Mouse (Mus musculus): ENCODE measurements around the gene Gprin2.

Gprin2 gene

DNA sequence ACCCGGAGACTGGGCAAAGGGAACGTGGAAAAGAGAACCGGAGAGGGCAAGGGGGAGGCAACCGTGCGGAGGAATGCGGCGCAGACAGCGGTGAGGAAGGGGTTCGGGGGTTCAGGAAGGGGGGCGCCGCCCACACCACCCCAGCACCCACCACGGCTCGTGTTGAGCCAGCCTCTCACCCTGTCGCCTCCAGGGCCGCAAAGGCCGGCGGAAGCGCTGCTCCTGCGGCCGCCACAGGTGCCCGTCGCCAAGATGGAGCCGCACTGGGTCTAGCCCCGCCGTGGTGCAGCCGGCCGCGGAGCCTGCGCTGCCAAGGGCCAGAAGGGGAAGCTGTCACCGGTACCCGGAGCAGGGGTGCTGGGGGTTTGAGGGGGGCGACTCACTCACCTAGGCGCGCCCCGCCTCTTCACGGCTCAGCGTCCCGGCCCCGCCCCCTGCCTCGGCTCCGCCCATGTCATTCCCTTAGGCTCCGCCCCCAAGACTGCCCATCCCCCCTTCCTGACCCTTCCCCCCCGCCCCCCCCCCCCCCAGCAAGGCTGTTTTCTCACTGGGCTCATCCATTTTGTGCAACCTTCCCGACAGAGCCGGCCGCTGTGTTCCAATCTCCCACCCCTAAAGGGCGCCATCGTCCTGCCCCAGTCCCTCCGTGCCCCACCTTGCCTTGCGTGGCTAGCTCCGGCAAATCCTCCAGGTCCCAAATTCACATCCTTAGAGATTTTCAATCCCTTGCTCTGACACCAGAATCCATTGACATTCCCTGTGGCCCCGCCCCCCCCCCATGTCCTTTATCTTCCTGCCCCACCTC, at the start of gene Gprin2:
TSS of gene Gprin2 (minus strand) at position 423 of the 805 bp plus-strand sequence.
- DNase-seq (ENCODE audit: low read depth): no peak

DNA sequence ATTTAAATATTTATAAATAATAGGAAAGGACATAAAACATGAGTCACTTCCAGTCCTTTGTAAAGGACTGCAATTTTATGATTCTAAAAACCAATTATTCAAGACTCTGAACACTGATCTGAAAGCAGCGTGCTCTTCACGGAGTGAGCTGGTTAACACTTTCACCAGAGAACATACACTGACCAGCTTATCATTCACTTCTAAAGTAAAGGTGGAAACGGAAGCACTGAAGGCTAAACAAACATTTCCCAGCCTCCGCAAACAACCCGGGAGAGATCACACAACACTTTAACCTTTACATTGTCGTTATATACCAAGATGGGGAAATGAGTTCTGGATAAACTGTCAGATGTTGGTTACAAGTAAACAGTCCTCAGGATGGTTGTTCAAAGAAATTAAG, 39.2 kb upstream of the Gprin2 start:
- DNase-seq (ENCODE audit: low read depth): no peak

DNA sequence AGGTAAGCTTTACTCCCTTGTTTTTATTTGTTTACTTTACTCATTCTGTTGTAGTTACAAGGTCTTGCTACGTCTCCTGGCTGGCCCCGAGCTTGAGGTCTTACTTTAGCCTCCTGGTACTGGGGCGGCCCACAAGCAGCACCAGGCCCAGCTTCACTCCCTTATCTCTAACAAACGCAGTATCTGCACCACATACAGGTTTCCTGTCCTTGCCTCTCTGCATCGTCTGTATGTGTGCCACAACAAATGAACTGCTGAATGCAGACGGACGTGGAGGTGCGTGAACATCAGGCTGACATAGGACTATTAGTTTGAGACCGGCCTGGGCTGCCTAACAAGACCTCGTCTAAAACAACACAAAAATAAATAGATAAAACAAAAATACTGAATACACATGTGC, 38.8 kb upstream of the Gprin2 start:
- DNase-seq (ENCODE audit: low read depth): peak; percentile 55

DNA sequence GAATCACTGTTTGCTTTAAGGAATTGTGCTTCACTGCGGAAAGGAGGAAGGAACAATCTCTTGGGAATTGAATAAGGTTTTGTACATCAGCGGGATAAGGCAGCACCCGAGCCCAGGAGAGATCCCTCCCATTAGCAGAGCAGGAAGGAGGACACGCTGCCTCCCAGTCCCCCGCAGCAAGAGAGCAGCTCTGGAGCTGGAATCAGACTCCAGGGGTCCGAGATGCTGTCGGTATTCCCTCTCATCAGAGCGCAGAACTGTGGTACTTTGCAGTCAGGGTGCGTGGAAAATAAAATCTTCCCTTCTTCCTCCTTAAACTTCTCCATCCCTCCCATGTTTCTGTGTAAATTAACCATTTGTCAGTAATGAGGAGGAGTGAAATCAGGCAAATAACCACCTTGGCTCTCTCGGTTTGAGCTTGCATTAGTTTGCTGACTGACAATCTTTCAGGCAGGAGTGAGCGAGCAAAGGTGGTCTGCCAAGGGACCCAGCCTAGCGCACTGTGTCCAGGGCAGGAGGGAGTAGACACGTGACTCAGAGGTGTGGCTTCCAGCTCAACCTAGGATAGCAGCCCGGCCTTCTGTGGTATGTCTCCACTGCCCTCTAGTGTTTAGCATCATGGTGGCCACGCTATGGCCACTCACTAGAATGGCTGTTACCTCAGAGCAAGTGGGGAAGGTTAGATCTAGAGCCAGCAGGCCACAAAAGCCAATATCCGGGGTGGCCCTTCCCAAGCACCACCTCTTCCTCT, 33.4 kb upstream of the Gprin2 start:
- DNase-seq (ENCODE audit: low read depth): peak; percentile 77

DNA sequence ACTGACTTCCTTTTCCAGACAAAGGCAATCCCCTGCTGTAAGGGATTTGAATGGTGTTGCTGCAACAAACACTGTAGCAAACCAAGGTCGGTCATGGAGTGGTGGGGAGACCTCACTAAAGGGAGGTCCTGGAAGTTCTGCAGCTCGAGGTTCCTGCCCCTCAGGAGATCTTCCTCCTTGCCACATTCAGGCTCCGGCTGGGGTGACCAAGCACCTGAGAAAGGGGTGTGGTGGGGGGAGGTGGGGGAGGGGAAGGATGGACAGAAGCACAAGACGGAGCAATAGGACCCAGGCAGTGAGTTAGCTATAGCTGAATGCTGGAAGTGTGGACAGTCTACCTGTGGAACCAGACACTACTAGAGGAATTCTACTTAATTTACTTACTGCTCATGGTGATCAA, 32.4 kb upstream of the Gprin2 start:
- DNase-seq (ENCODE audit: low read depth): no peak

DNA sequence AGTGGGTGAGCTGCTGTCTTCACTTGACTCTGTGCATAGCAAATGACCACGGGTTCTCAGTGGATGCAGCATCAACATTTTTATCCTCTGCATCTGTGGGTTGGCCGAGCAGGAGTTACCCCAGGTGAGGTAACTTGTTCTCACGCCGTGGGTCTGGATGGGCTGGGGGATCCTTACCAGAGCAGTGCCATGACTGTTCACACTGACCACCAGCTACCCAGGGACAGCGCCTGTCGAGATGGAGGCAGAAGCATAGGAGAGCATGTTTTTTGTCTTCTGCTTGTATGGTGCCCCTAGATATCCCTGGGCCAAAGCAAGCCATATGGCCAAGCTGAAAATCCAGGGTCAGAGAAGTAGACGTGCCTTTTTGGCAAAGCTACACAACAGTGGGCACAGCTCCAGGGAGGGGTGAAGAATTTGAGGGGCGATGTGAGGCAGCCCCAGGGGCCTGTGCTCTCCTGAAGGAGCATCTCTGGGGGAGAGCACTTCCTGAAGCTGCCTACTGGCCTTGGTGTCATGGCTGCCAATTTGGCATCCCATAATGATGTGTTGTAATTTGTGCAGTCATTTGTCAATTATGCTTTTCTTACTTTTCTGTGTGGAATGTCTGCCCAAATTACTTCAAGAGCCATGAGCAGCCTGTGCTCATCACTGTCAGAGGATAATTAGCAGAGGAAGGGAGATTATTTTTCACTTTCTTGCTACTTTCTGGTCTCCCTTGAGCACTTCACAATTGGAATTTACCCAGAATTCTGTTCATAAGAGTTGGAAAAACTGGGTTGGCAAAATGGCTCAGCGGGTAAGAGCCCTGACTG, 31.6 kb upstream of the Gprin2 start:
- DNase-seq (ENCODE audit: low read depth): no peak

DNA sequence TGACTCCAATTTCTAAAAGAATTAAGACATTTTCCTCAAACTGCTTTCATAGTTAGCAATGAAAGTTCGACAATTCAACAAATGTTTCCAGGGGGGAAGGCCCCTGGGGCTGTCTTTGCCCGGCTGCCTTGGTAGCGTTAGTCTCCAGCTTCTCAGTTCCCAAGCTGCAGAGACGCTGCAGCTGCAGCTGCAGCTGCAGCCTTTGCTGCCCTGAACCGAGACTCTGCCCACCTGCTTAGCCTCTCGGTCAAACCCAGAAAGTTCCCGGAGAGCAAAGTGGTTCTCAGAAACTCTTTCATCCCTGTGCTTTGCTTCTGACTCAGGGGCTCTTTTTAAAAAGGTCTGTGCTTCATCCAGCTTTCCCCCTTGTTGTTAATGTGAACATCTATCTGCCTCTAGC, 30.9 kb upstream of the Gprin2 start:
- no peak for DNase-seq (ENCODE audit: low read depth)

DNA sequence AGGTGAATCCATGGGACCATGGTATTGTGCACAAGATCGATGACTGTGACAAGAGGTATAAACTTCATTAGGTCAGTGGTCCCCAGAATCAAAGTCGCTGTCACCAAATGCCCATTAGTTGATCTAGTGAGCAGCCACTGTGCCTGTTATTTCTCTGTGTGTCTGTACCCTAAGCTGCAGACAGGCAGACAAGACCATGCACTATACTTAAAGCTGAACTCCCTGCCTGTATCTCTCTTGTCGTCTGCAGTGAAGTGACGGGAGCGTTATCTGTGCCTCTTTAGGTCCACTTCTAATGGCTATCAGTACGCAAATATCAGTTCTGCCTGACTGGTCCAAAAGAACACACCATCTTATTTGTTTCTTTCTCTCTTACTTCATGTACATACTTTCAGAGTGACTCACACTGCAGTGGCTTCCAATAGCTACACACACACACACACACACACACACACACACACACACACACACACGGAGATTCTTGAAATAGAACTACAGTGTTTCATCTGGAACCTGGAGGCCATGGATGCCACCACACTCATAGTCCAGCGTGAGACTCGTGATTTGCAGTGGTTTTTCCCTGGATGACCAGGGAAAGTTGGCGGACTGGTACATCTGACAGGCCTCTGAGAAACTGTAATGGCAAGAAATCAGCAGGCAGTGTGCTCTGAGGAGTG, 27.5 kb upstream of the Gprin2 start:
- no peak for DNase-seq (ENCODE audit: low read depth)

DNA sequence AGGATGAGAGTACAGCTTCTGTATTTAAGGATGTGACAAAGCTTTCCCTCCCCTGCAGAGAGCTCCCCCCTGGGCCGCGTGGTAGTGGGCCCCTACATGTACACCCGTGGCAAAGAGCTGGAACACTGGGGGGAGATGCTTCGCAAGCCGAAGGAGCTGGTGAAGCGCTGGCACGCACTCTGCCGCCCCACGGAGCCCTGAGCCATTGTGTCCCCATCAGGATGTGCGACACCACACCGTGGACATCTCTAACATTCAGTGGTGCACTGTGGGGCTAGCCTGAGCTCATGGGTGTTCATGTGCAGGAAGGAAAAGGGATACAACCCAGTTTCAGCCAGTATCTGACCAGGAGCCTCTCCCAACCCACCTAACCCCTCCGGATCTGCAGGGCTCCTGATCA, 26.5 kb upstream of the Gprin2 start:
- DNase-seq (ENCODE audit: low read depth): no peak

DNA sequence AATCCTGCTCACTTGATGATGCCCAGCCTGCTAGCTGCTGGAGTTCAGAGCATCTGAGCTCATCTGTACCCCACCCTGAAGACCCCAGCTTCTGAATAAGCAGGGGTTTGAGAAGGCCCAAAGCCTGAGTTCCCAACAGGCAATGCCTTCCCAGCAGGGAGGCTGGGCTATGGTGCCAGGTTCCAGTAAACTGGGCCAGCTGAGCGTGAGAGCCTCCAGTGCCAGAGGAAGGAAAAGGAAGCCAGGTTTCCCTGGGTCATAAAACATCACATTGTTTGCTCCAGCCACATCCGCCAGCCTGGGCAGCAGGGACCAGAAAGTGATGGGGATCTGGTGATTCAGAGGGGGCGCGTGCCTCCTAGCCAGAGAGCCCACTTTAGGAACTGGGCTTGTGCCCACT, 25.1 kb upstream of the Gprin2 start:
- DNase-seq (ENCODE audit: low read depth): no peak

DNA sequence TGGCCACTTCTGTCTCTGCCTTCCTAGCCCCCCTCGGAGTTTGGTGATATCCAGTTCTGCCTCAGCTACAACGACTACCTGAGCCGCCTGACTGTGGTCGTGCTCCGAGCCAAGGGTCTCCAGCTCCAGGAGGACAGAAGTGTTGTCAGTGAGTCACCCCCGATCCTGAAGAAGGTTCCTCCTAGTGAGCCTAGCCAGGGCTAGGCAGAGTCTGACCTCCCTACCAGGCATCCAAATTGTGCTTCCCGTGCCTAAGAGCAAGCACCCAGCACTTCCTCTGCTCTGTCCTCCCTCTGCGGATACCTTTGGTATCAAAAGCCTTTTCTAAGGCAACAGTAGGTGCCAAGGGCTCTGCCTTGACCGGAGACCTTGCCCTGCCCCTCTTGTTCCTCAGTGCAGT, 24.5 kb upstream of the Gprin2 start:
- no peak for DNase-seq (ENCODE audit: low read depth)

DNA sequence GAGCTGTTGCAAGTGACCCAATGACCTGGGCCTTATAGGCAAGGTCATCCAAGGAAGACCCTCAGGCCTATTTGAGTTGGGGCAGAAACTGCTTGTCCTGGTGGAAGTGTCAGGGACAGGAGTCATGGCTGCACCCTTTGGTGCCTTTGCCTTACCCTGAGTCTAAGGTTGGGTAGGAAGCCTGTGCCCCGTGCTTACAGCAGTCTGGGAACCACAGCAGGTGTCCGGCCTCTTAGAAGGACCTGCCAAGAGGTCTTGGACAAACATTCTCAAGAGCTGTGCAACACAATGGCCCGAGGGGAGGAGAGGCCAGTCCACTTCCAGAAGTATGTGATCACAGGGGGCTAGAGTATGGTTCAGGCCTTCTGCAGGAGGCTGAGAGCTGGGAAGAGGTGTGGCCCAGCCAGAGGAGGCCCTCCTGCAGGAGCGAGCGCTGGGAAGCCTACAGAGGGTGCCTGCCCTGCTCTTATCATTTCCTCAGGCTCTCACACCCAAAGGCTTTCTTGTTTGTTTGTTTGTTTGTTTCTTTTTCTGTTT, 22.0 kb upstream of the Gprin2 start:
- DNase-seq (ENCODE audit: low read depth): no peak

DNA sequence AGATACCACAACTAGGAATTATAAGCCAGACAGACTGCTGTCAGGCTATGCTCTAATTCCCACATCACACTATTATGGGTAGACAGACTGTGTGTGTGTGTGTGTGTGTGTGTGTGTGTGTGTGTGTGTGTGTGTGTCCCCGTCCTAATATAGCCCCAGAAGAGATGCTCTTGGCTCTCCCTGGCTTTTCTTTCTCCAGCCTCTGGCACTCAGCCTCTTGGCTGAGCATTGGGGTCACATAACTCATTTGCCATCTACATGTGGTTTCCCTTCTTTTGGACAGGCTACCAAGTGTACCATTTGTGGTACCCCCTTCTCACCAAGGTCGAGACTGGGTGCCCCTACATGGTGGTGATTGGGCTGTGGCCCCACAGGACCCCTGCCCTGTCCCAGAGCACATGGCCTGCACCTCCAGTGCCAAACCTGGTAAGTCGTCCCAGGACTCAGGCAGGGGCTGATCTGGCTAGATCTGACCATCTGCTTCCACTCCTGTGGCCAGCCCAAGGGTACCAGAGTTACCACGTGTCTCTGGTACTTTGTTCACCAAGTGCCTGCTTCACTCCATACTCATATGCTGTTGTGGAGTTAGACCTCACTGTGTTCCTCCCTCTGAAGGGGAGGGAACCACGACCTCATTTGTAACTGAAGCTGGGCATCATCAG, 20.1 kb upstream of the Gprin2 start:
- DNase-seq (ENCODE audit: low read depth): no peak

DNA sequence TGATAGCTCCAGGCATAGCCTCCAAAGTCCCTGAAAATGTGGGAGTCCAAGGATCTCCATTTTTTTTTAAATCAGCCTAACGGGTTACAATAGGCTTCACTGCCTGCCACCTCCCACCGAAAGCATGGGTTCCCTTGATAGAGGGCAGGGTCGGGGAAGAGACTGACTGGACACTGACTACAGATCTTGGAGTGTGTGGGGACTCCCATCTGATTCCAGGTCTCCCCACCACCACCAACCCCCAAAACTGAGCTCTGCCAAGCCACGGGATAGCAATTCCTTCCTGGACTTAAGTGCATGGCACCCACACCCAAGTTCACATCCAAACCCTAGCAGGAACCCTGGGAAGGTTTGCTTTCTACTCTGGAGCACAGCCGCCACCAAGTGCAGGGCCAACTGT, 19.0 kb upstream of the Gprin2 start:
- DNase-seq (ENCODE audit: low read depth): no peak

DNA sequence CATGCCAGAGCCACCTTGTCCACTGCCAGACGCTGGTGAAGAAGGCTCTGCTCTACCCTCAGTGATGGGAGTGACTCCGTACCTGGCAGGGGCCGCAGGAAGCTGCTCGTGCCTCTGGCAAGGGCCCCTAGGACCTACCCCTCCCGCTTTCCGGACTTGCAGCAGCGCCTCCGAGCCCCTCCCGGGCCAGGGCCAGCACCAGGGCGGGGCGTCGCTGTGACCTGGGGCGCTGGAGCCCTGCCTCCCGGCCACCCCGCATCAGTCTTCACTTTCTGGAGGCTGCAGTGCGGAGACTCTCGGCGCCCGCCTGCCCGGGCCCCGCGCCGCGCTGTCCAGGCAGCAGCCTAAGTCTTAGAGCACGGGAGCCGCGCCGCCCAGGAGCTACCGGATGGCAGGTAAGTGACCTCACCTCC, 18.3 kb upstream of the Gprin2 start:
- DNase-seq (ENCODE audit: low read depth): no peak

DNA sequence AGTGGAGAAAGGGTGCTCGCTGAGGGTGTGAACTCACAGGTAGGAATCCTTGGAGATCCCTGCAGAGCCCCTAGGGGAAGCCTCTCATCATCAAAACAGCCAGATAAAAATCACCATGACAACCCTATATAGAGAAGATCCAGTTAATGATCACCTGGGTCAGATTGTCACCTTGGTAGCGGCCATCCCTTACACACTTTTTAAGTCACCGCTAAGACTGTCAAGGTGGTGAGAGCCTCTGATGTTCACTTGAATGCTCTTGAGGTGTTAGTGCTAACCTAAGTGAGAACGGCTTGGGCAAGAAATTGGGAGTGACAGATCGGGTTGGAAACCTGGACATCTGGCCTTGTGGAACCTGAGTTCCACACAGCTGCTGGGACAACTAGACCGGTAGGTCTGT, 17.8 kb upstream of the Gprin2 start, which contains the start of gene Syt15:
TSS of gene Syt15 (plus strand) at position 301 of the 400 bp plus-strand sequence.
- no peak for DNase-seq (ENCODE audit: low read depth)

DNA sequence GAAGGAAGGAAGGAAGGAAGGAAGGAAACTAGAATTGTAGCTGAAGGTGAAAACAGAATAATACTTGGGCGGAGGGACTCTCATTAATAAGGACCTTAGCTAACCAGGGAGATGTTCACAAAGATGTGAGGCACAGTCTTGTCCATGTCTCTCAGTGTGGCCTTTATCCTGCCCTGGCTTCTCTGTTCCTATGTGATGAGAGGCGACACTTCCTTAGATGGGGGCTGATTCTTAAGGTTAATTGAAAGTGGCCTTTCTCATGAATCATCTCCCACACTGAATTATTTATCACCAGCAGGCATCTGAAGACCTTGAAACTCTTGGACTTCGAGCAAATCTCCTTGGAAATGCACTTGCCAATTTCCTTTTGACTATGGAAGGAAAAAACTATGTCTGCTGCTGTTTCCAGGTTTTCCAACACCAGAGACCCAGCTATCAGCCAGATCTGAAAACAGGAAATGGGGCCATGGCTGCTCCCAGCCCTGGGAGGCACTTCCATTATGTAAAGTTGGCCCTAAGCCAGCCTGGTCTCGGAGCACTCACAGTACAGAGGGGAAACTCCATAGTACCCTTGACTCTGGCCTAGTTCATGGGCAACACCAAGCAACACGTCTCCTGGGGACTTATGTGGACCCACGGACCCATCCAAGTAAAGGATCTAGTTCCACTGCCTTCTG, 14.1 kb upstream of the Gprin2 start:
- no peak for DNase-seq (ENCODE audit: low read depth)

DNA sequence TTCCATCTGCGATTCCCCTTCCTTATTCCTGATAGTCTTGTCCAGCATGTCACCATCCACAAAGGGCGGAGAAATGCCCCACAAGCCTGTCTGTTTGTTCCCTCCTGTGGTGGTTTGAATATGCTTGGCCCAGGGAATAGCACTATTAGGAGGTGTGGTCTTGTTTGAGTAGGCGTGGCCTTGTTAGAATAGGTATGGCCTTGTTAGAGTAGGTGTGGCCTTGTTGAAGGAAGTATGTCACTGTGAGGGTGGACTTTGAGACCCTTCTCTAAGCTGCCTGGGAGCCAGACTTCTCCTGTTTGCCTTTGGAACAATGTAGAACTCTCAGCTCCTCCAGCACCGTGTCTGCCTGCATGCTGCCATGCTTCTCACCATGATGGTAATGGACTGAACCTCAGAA, 8.5 kb upstream of the Gprin2 start:
- DNase-seq (ENCODE audit: low read depth): no peak

DNA sequence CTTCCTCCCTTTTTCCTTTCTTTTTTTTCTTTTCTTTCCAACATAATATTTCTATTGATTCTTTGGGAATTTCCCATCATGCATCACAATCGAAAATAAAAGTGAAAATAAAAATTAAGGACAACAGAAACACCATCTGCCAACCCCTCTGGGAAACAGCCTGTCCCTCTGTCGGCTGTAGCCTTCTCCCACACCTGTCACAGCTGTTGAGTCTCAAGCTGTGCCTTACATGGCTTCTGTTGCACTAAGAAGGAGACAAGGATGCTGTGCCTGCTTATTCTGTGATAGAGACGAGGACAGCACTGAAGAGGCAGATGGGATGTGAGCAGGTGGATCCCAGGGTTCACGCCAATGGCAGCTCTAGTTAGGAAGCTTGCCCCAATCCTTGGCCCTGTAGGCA, 7.6 kb upstream of the Gprin2 start:
- DNase-seq (ENCODE audit: low read depth): no peak

DNA sequence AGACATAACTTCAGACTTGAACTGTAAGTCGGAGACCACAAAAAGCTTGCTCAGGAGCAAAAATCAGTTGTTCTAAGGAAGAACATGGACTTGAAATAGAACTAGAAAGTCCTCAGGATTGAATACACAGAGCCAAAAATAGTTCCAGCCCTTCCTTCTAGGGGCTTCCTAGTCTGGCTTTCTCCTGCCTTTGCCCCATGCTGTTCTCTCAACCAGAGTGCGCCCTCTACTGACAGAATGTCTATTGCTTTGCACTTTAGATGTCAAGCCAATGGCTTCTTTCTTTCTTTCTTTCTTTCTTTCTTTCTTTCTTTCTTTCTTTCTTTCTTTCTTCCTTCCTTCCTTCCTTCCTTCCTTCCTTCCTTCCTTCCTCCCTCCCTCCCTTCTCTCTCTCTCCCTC, 7.2 kb upstream of the Gprin2 start:
- DNase-seq (ENCODE audit: low read depth): peak; percentile 45

DNA sequence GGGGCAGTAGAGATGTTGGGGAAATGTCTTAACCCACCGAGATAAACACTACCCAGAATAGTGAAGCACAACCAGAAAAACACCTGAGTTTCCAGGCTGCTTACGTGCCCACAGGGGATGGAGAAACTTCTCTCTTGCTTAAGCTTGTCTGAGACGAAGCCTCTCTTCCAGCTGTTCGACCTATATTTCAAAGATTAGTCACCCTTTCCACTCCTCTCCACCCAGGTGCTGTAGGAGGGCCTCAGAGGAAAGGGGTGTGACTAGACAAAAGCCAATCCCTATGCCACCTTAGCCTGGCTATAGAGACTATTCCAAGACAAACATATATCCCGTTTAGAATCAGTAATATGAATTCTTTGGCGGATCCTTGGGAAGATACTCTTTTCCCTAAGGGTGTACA, 6.5 kb upstream of the Gprin2 start:
- DNase-seq (ENCODE audit: low read depth): no peak

Data from 416B (cell line).